Comparison of ENCODE assay signal across 7 mouse cellular contexts in the genomic region with DNA sequence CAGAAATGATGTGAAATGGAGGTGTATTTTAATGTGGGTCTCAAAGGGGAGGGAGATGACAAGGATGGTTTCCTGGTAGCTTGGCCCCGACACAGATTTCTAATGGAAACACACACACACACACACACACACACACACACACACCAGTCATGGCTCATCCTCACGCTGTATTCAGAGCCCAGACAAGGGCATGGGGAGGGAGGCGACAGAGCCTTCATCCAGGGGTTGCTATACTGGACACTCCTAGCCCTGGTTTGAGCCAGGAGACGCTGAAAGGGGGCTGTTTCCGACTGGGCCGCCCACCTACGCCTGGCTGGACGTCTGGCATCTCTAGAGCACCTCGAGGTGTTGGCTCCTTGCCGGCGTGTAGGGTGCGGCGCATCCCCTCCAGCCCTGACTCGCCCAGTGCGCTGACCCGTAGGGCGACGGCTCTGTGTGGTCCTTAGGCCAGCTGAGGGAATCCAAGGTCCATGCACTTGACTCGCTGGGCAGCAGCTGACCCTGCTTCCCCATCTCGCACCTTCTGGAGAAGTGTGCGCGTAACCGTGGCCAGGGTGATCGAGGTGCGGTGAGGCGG. TPM values are rescaled to one million over a fixed set of nuclear protein-coding genes. Genes with fewer than 3 reads are reported as not detected.
A peak's percentile ranks its signal among the peaks of the same experiment; 100 is the strongest.
DNase-seq lines count a peak whose midpoint lies in the region; ATAC-seq and TF ChIP-seq lines count a peak whose summit lies in the region.

Dbndd2 (plus strand) TSS at position 426 of the 577 bp plus-strand sequence.

- in situ Hi-C loops in Patski (cut with MboI; ENCODE audit: low pct_unique_long_range_greater_than_20kb): no loop called here

- H3K4me1 ChIP-seq in hindbrain, embryonic 10.5 days (replicated peaks): peaks cover 25% of the 10 kb centered on the region
- peaks cover 13% of the 10 kb centered on the region for H3K4me1 ChIP-seq in testis, adult 2 months (ENCODE audit: control insufficient read depth, insufficient read depth, low read length)

- peaks cover 7% of the 10 kb centered on the region for H3K36me3 ChIP-seq in hindbrain, embryonic 10.5 days
- peaks cover 14% of the 10 kb centered on the region for H3K36me3 ChIP-seq in macrophage (ENCODE audit: inconsistent target)
- H3K36me3 ChIP-seq in testis, adult 2 months (ENCODE audit: control insufficient read depth, insufficient read depth, low read length): no peaks in the 10 kb centered on the region

- no peaks in the 10 kb centered on the region for H3K79me2 ChIP-seq in macrophage (ENCODE audit: inconsistent target)

- H3K4me3 ChIP-seq in hindbrain, embryonic 10.5 days: peak within 1 kb of the TSS; percentile 87
- H3K4me3 ChIP-seq in macrophage (ENCODE audit: inconsistent target): peak within 1 kb of the TSS; percentile 42
- H3K4me3 ChIP-seq in testis, adult 2 months (ENCODE audit: control insufficient read depth, low read depth, low read length): peak within 1 kb of the TSS; percentile 45

- 2% methylated on average over 26 of the region's 26 CpGs for WGBS in hindbrain, embryonic 10.5 days
- 10% methylated on average over 24 of the region's 26 CpGs for WGBS in macrophage (ENCODE audit: missing documents)

- no peaks in the 10 kb centered on the region for H3K9me3 ChIP-seq in hindbrain, embryonic 10.5 days

- DNase-seq in Patski (ENCODE audit: low read depth, low spot score): no peak
- peak; percentile 32 for DNase-seq in hindbrain, embryonic 10.5 days (ENCODE audit: low spot score)
- DNase-seq in layer of hippocampus, postnatal 36 days: no peak

- peak; percentile 14 for ATAC-seq in CD4-positive, CD25-positive, alpha-beta regulatory T cell, adult 4 months
- peak; percentile 72 for ATAC-seq in Patski
- peak; percentile 24; the same call in 1 of the 2 replicates for ATAC-seq in frontal cortex, adult (ENCODE audit: low TSS enrichment)

- CTCF ChIA-PET in Patski (lab: Charles Lee): interaction anchor here (0.6 to 3.2 kb wide), 8 partner anchors 10 to 68 kb away, joined by 3 to 17 read pairs (median 4); partner anchors contain the start of gene Trp53tg5

- POLR2A ChIA-PET in Patski (lab: Charles Lee): interaction anchor here (1.0 to 2.6 kb wide), 6 partner anchors 11 to 46 kb away, joined by 3 to 10 read pairs (median 4); no protein-coding TSS in a partner anchor

- H3K27ac ChIP-seq in hindbrain, embryonic 10.5 days: peak within 1 kb of the TSS; percentile 84
- H3K27ac ChIP-seq in macrophage: no peak within 1 kb of the TSS
- H3K27ac ChIP-seq in testis, adult 2 months (ENCODE audit: control insufficient read depth, insufficient read depth, low read depth, low read length): 0 out of 2 replicates have a peak within 1 kb of the TSS, but pooled peaks have one; percentile 48

- H3K27me3 ChIP-seq in Patski: no peaks in the 10 kb centered on the region
- H3K27me3 ChIP-seq in hindbrain, embryonic 10.5 days (ENCODE audit: insufficient read depth, poor library complexity, severe bottlenecking): peaks cover 57% of the 10 kb centered on the region
- no peaks in the 10 kb centered on the region for H3K27me3 ChIP-seq in testis, adult 2 months (ENCODE audit: control insufficient read depth, insufficient read depth, low read length)

- TF ChIP-seq CTCF in Patski (IDR thresholded peaks at IDR 0.05): no peak
- no peak for TF ChIP-seq CTCF in testis, adult 2 months (IDR thresholded peaks at IDR 0.05; ENCODE audit: control insufficient read depth, insufficient read depth, insufficient replicate concordance, low read depth, low read length)

- no peak for TF ChIP-seq POLR2A in testis, adult 2 months (IDR thresholded peaks at IDR 0.05; ENCODE audit: control insufficient read depth, low read depth, low read length)

RNA-seq across cellular contexts. Expression of gene Dbndd2, which starts in this region (rescaled TPM):
- 1 to 10 TPM; 3.7 to 4.5 TPM for polyA plus RNA-seq in CD4-positive, CD25-positive, alpha-beta regulatory T cell, adult 4 months (2017; shearing (Covaris generic))
- polyA plus RNA-seq in Patski (2021) (48.8 TPM), macrophage (2018) (13.0 to 46.6 TPM (median 28.5 TPM) in 3 replicates)
- 1.9 and 3.3 TPM in 2 replicates for polyA plus RNA-seq in hindbrain, embryonic 10.5 days (2016; fragmentation: Nextera tagmentation; extraction: Ambion mirVana)
- total RNA-seq in layer of hippocampus, postnatal 36 days (2021): 100 to 1,000 TPM; 108 to 110 TPM
- 1 to 10 TPM; 1.2 to 7.3 (median 3.6) TPM for total RNA-seq in macrophage (2018; cell fraction: chromatin; rRNA removed)
- total RNA-seq in macrophage (2018; cell fraction: cytosol; rRNA removed): 10 to 100 TPM; 12.6 to 37.1 (median 24.2) TPM
- total RNA-seq in macrophage (2018; cell fraction: nucleus; rRNA removed): 10 to 100 TPM in 4 of 26 experiments, 1 to 10 TPM in 21, under 1 TPM in 1; 0.87 to 14.7 (median 6.1) TPM
- 16.5 and 17.0 TPM in 2 replicates for polyA plus RNA-seq in testis, adult 2 months (2012; rRNA removed)

Comparison
In these comparisons a context has a peak if more than half of its experiments do, and no peak if none do; other contexts are left out.
1. ATAC-seq: peak in every context shown above with its lines; median percentile 72 in Patski; 24 in frontal cortex, adult; 14 in CD4-positive, CD25-positive, alpha-beta regulatory T cell, adult 4 months.